Mouse (Mus musculus): ENCODE results near the gene Ptgr1. TPM values are rescaled to one million over a fixed set of nuclear protein-coding genes. Genes with fewer than 3 reads are reported as not detected.

Gene Ptgr1
- polyA plus RNA-seq, 2 experiments, result 19.2 to 34.7 TPM

DNA sequence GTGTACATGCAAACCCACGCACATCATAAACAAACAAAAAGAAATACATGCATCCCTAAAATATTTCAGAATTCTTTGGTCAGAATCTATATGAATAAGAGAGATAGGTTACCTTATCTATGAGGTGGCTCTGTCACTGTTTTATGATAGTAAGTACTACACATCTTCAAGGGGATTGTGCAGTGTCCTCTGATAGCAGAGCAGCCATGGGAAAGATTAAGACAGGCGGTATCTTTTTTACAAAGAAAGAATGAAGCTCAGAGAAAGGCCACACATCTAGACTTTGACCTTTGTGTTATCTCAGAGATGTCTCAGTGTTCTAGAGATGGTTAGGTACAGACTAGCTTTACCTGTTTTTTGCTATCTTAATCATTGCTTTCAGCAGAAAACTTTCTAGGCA, 30.0 kb upstream of the Ptgr1 start:
- Histone ChIP-seq H3K9ac (ENCODE audit: low read depth, low read length, severe bottlenecking) (no peak overlapping the region), H3K27me3 (ENCODE audit: control insufficient read depth, insufficient read depth, low read length) (no peaks in the 10 kb centered on the region), H3K4me2 (replicated peaks; ENCODE audit: low read depth, low read length, severe bottlenecking) (no peak overlapping the region), H3K4me3 (replicated peaks; ENCODE audit: low read length) (no peak overlapping the region), H3K27ac (replicated peaks; ENCODE audit: low read depth, low read length) (no peak overlapping the region), H3K4me1 (ENCODE audit: control insufficient read depth, insufficient read depth, low read length) (no peaks in the 10 kb centered on the region), H3K9me3 (ENCODE audit: control insufficient read depth, low read length) (no peaks in the 10 kb centered on the region), H3K36me3 (ENCODE audit: control insufficient read depth, insufficient read depth, low read length) (peaks cover 37% of the 10 kb centered on the region)
- DNase-seq (ENCODE audit: low spot score), result no peak
- WGBS, result 91% methylated on average over 2 of the region's 2 CpGs
- TF ChIP-seq POLR2A (IDR thresholded peaks at IDR 0.05; ENCODE audit: borderline replicate concordance, extremely low read depth, insufficient read depth, insufficient read length), result no peak
- ATAC-seq (ENCODE audit: low FRiP score, low read depth), result no peak

DNA sequence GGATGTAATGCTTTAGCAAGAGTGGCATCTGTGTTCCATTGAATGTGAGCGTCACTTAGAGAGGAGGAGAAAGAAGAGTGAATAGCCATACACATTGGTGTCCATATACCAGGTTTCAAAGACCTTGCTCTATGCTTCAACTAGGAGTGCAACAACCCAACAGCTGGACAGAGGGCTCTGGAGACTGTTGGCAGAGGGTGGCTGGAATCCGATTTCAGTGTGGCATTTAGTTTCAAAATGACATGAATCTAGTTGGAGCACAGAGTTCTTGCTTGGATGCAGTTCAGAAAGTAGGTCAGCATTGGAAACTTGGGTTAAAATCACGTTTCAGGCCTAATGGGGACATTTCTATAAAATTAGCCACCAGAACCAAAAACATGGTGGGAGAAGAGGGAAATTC, 28.3 kb upstream of the Ptgr1 start:
- Histone ChIP-seq H3K4me2 (replicated peaks; ENCODE audit: low read depth, low read length, severe bottlenecking) (no peak overlapping the region), H3K9ac (ENCODE audit: low read depth, low read length, severe bottlenecking) (no peak overlapping the region), H3K4me3 (replicated peaks; ENCODE audit: low read length) (no peak overlapping the region), H3K27ac (replicated peaks; ENCODE audit: low read depth, low read length) (no peak overlapping the region), H3K9me3 (ENCODE audit: control insufficient read depth, low read length) (no peaks in the 10 kb centered on the region), H3K36me3 (ENCODE audit: control insufficient read depth, insufficient read depth, low read length) (peaks cover 31% of the 10 kb centered on the region), H3K4me1 (ENCODE audit: control insufficient read depth, insufficient read depth, low read length) (no peaks in the 10 kb centered on the region), H3K27me3 (ENCODE audit: control insufficient read depth, insufficient read depth, low read length) (no peaks in the 10 kb centered on the region)
- DNase-seq (ENCODE audit: low spot score) (no peak), ATAC-seq (ENCODE audit: low FRiP score, low read depth) (no peak)
- WGBS, result 80% methylated on average over 3 of the region's 3 CpGs
- TF ChIP-seq POLR2A (IDR thresholded peaks at IDR 0.05; ENCODE audit: borderline replicate concordance, extremely low read depth, insufficient read depth, insufficient read length), result no peak

DNA sequence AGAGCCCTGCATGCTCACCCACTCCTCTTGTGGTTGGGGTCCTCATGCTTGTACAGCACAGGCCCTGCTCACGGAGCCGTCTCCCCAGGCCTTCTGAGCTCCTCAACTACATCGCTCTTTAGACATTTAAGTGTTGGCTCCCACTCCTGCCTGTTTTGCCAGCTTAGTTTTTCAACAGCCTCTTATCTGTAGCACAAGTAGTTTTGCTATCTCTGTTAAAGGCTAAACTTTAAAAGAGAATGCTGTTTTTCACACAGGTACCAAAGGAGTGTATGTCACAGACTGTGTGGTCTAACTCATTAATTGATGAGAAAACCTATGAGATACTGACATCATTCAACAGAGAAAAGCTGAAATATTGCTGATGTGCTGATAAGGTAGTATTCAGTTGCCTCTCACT, 24.5 kb upstream of the Ptgr1 start:
- H3K27ac ChIP-seq (replicated peaks; ENCODE audit: low read depth, low read length), result no peak overlapping the region
- no peak for TF ChIP-seq POLR2A (IDR thresholded peaks at IDR 0.05; ENCODE audit: borderline replicate concordance, extremely low read depth, insufficient read depth, insufficient read length)
- WGBS, result 79% methylated on average over 3 of the region's 3 CpGs
- peaks cover 2% of the 10 kb centered on the region; the same call in 1 of the 2 replicates for H3K4me1 ChIP-seq (ENCODE audit: control insufficient read depth, insufficient read depth, low read length)
- ATAC-seq (ENCODE audit: low FRiP score, low read depth), result no peak
- no peaks in the 10 kb centered on the region for H3K27me3 ChIP-seq (ENCODE audit: control insufficient read depth, insufficient read depth, low read length)
- no peak overlapping the region for H3K9ac ChIP-seq (ENCODE audit: low read depth, low read length, severe bottlenecking)
- no peaks in the 10 kb centered on the region for H3K9me3 ChIP-seq (ENCODE audit: control insufficient read depth, low read length)
- H3K4me3 ChIP-seq (replicated peaks; ENCODE audit: low read length), result no peak overlapping the region
- no peak for DNase-seq (ENCODE audit: low spot score)
- H3K36me3 ChIP-seq (ENCODE audit: control insufficient read depth, insufficient read depth, low read length), result peaks cover under 1% of the 10 kb centered on the region
- H3K4me2 ChIP-seq (replicated peaks; ENCODE audit: low read depth, low read length, severe bottlenecking), result no peak overlapping the region

DNA sequence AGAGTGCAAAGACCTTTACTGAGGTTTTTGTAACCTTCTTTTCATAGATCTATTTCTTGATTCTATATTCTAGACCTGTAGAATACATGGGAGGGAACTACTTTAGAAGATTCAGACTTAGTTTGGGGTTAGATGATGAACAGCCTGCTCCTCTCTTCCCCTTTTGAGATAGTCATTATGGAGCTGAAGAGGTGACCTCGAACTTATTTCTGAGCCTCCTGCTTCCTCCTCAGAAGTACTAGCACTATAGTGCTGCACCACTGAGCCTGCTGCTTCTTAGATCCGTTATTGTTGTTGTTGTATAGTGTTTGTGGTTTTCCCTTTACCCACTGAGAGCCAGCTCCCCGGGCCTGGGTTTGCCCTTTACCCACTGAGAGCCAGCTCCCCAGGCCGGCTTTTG, 22.8 kb upstream of the Ptgr1 start:
- Histone ChIP-seq H3K4me1 (ENCODE audit: control insufficient read depth, insufficient read depth, low read length) (peaks cover 17% of the 10 kb centered on the region), H3K9me3 (ENCODE audit: control insufficient read depth, low read length) (no peaks in the 10 kb centered on the region), H3K4me2 (replicated peaks; ENCODE audit: low read depth, low read length, severe bottlenecking) (no peak overlapping the region), H3K9ac (ENCODE audit: low read depth, low read length, severe bottlenecking) (no peak overlapping the region), H3K4me3 (replicated peaks; ENCODE audit: low read length) (no peak overlapping the region), H3K27me3 (ENCODE audit: control insufficient read depth, insufficient read depth, low read length) (no peaks in the 10 kb centered on the region), H3K27ac (replicated peaks; ENCODE audit: low read depth, low read length) (no peak overlapping the region), H3K36me3 (ENCODE audit: control insufficient read depth, insufficient read depth, low read length) (no peaks in the 10 kb centered on the region; the same call in 1 of the 2 replicates)
- ATAC-seq (ENCODE audit: low FRiP score, low read depth), result no peak
- no peak for TF ChIP-seq POLR2A (IDR thresholded peaks at IDR 0.05; ENCODE audit: borderline replicate concordance, extremely low read depth, insufficient read depth, insufficient read length)
- DNase-seq (ENCODE audit: low spot score), result no peak
- 79% methylated on average over 4 of the region's 4 CpGs for WGBS

DNA sequence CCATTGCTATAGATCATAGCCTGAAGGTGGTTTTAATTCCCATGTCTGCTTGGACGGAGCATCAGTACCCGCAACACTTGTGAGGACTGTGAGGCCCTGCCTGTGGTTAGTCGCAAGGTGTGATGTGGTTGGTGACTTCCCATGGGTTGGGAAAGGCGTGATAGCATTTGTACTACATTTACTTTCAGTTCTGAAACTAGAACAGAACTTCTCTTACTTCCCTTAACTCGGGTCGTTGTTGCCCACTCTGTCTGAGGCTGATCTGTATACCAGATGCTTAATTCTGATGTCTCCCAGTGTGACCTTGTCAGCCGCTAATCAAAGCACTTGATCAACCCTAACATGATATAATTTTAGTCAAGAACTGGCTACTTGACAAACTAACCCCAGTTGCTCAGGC, 22.3 kb upstream of the Ptgr1 start:
- Histone ChIP-seq H3K9me3 (ENCODE audit: control insufficient read depth, low read length) (no peaks in the 10 kb centered on the region), H3K36me3 (ENCODE audit: control insufficient read depth, insufficient read depth, low read length) (no peaks in the 10 kb centered on the region; the same call in 1 of the 2 replicates), H3K27ac (replicated peaks; ENCODE audit: low read depth, low read length) (no peak overlapping the region), H3K4me3 (replicated peaks; ENCODE audit: low read length) (no peak overlapping the region), H3K4me1 (ENCODE audit: control insufficient read depth, insufficient read depth, low read length) (peaks cover 19% of the 10 kb centered on the region), H3K4me2 (replicated peaks; ENCODE audit: low read depth, low read length, severe bottlenecking) (no peak overlapping the region), H3K9ac (ENCODE audit: low read depth, low read length, severe bottlenecking) (no peak overlapping the region), H3K27me3 (ENCODE audit: control insufficient read depth, insufficient read depth, low read length) (no peaks in the 10 kb centered on the region)
- ATAC-seq (ENCODE audit: low FRiP score, low read depth), result no peak
- WGBS, result 91% methylated on average over 7 of the region's 7 CpGs
- no peak for TF ChIP-seq POLR2A (IDR thresholded peaks at IDR 0.05; ENCODE audit: borderline replicate concordance, extremely low read depth, insufficient read depth, insufficient read length)
- no peak for DNase-seq (ENCODE audit: low spot score)

DNA sequence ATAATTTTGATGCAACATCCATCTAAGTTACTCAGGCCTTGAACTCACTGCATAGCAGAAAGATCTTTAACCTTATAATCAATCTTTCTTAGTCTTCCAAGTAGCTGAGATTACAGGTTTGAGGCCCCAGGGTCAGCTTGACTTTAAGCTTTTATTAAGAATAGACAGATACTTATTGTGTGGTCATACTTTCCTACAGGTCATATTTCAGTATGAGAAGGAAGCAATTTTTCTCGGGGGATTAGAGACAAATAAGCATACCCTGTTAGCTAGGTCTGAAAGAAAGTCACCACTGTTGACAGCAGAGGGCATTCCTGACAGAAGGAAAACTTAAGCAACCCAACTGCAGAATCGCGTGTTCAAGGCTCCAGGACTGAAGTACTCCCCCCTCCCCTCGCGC, 21.1 kb upstream of the Ptgr1 start:
- H3K27me3 ChIP-seq (ENCODE audit: control insufficient read depth, insufficient read depth, low read length), result no peaks in the 10 kb centered on the region
- 80% methylated on average over 5 of the region's 5 CpGs for WGBS
- H3K36me3 ChIP-seq (ENCODE audit: control insufficient read depth, insufficient read depth, low read length), result no peaks in the 10 kb centered on the region
- H3K9me3 ChIP-seq (ENCODE audit: control insufficient read depth, low read length), result no peaks in the 10 kb centered on the region
- ATAC-seq (ENCODE audit: low FRiP score, low read depth), result no peak
- no peak for TF ChIP-seq POLR2A (IDR thresholded peaks at IDR 0.05; ENCODE audit: borderline replicate concordance, extremely low read depth, insufficient read depth, insufficient read length)
- no peak overlapping the region for H3K4me2 ChIP-seq (replicated peaks; ENCODE audit: low read depth, low read length, severe bottlenecking)
- no peak for DNase-seq (ENCODE audit: low spot score)
- H3K9ac ChIP-seq (ENCODE audit: low read depth, low read length, severe bottlenecking), result no peak overlapping the region
- no peak overlapping the region for H3K27ac ChIP-seq (replicated peaks; ENCODE audit: low read depth, low read length)
- peaks cover 19% of the 10 kb centered on the region for H3K4me1 ChIP-seq (ENCODE audit: control insufficient read depth, insufficient read depth, low read length)
- no peak overlapping the region for H3K4me3 ChIP-seq (replicated peaks; ENCODE audit: low read length)

All from limb, embryonic 14.5 days (tissue).